Mouse (Mus musculus) midbrain, embryonic 15.5 days (tissue): ENCODE measurements around the gene Syvn1. TPM values are rescaled to one million over a fixed set of nuclear protein-coding genes. Genes with fewer than 3 reads are reported as not detected.

Source experiments
- ATAC-seq: fragments of 200-750 bp; cut with Nextera tagmentation; replicated peaks from 2 replicates; pipeline ENCODE4 v1.8.0; 2017; ENCODE audit warnings: moderate TSS enrichment
- H3K27ac ChIP-seq: fragments of 300-500 bp; sonication (generic); 2 replicates; pipeline ENCODE4 v1.5.1; 2015; ENCODE audit warnings: mild to moderate bottlenecking, inconsistent platforms
- H3K27me3 ChIP-seq: fragments of 300-500 bp; sonication (generic); replicated peaks from 2 replicates; pipeline ENCODE4 v1.6.1; 2015; ENCODE audit warnings: inconsistent platforms
- H3K36me3 ChIP-seq: fragments of 300-500 bp; sonication (generic); replicated peaks from 2 replicates; pipeline ENCODE4 v1.6.1; 2015; ENCODE audit warnings: inconsistent platforms
- H3K4me1 ChIP-seq: fragments of 300-500 bp; sonication (generic); 2 replicates; pipeline ENCODE4 v1.6.1; 2015; ENCODE audit warnings: inconsistent platforms
- H3K4me2 ChIP-seq: fragments of 300-500 bp; sonication (generic); 2 replicates; pipeline ENCODE4 v1.6.1; 2015; ENCODE audit warnings: inconsistent platforms, mild to moderate bottlenecking, moderate library complexity
- H3K4me3 ChIP-seq: fragments of 300-500 bp; sonication (generic); 2 replicates; pipeline ENCODE4 v1.5.1; 2015; ENCODE audit warnings: mild to moderate bottlenecking, inconsistent platforms
- H3K9ac ChIP-seq: fragments of 300-500 bp; sonication (generic); 2 replicates; pipeline ENCODE4 v1.6.1; 2015; ENCODE audit warnings: mild to moderate bottlenecking, inconsistent platforms
- H3K9me3 ChIP-seq: fragments of 300-500 bp; sonication (generic); 2 replicates; pipeline ENCODE4 v1.6.1; 2016; ENCODE audit warnings: inconsistent platforms
- WGBS: fragments of 180-500 bp; shearing (Covaris S2); methylation state at CpG from one replicate; pipeline ENCODE4 v1.1.7; 2015; ENCODE audit warnings: mixed read lengths; 5-methylcytosine and 5-hydroxymethylcytosine counted together
- polyA plus RNA-seq: library from polyadenylated mRNA; unstranded; fragments of >200 nt; fragmentation: Nextera tagmentation; extraction: Ambion mirVana; gene quantifications from 2 replicates; pipeline ENCODE4 v1.2.1, GENCODE M21; 2015

The Syvn1 gene
- polyA plus RNA-seq, 1 experiment from 2014 or later, result 39.3 TPM

DNA sequence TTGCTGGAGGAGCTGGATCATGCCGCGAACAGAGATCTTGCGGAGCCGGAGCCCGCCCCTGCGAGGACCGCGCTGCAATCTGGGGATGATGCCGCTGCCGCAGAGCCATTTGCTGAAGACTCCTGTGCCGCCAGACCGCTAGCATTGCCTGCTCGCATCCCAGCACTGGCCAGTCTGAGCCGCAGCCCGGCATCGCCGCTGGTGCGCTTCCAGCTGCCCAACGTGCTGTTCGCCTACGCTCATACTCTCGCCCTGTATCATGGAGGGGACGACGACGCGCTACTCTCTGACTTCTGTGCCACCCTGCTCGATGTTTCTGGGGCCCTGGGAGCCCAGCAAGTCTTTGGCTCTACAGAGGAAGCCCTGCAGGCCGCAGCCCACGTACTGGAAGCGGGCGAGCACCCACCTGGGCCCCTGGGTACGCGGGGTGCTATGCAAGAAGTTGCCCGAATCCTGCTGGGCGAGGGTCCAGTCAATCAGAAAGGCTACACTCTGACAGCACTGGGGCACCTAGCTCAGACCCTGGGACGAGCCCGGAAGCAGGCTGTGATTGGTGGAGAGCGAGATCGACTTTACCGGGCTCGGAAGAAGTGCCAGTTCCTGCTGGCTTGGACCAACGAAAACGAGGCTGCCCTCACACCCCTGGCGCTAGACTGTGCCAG is 15.4 kb downstream of the Syvn1 start:
- Histone ChIP-seq H3K9ac (peak overlapping the region; percentile 88), H3K4me1 (peaks cover 54% of the 10 kb centered on the region), H3K27me3 (no peaks in the 10 kb centered on the region), H3K36me3 (no peaks in the 10 kb centered on the region), H3K4me2 (peak overlapping the region; percentile 97), H3K4me3 (peak overlapping the region; percentile 70), H3K27ac (peak overlapping the region; percentile 88), H3K9me3 (no peaks in the 10 kb centered on the region)
- WGBS, result 2% methylated on average over 44 of the region's 44 CpGs
- no peak for ATAC-seq

DNA sequence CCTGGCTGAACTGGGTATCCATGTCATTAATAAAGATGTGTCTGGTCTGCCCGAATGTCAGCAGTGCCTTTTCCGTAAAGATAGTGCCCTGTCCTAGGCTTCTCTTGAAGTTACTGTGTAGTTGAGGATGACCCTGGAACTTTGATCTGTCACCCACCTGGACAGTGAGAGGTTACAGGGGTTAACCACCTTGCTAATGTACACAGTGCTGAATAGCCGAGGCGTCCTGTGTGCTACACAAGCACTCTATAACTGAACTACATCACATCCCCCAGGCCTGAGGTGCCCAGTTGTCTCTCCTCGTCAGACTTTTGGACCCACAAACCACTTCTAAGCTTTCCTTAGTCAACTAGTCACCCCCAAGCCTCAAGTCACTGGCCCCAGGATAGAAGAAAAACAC is 16.0 kb downstream of the Syvn1 start:
- 81% methylated on average over 5 of the region's 5 CpGs for WGBS
- H3K4me1 ChIP-seq, result peaks cover 54% of the 10 kb centered on the region
- H3K27ac ChIP-seq, result 0 out of 2 replicates have a peak overlapping the region, but pooled peaks have one; percentile 88
- H3K4me2 ChIP-seq, result peak overlapping the region; percentile 97
- ATAC-seq, result no peak
- H3K27me3 ChIP-seq, result no peaks in the 10 kb centered on the region
- H3K9me3 ChIP-seq, result no peaks in the 10 kb centered on the region
- peak overlapping the region; percentile 88 for H3K9ac ChIP-seq
- H3K4me3 ChIP-seq, result peak overlapping the region; percentile 70
- no peaks in the 10 kb centered on the region for H3K36me3 ChIP-seq

DNA sequence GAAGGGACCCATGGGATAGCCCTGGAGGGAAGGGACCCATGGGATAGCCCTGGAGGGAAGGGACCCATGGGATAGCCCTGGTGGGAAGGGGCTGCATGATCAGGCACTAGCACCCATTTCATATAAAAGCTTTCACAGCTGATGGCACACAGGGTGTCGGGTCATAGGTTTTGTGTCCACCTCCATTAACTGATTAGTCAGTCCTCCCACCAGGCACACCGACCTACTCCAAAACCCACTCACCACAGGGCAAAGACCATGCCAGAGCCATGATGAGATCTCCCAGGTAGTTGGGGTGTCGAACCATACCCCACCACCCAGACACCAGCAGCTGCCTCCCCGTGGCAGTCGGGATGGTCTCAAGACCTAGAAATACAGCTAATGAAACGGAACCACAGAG is 16.7 kb downstream of the Syvn1 start:
- 91% methylated on average over 6 of the region's 6 CpGs for WGBS
- H3K27ac ChIP-seq, result no peak overlapping the region
- no peak overlapping the region for H3K4me2 ChIP-seq
- H3K9me3 ChIP-seq, result no peaks in the 10 kb centered on the region
- H3K36me3 ChIP-seq, result no peaks in the 10 kb centered on the region
- H3K4me3 ChIP-seq, result no peak overlapping the region
- no peak overlapping the region for H3K9ac ChIP-seq
- H3K4me1 ChIP-seq, result peaks cover 58% of the 10 kb centered on the region
- no peak for ATAC-seq
- H3K27me3 ChIP-seq, result no peaks in the 10 kb centered on the region

DNA sequence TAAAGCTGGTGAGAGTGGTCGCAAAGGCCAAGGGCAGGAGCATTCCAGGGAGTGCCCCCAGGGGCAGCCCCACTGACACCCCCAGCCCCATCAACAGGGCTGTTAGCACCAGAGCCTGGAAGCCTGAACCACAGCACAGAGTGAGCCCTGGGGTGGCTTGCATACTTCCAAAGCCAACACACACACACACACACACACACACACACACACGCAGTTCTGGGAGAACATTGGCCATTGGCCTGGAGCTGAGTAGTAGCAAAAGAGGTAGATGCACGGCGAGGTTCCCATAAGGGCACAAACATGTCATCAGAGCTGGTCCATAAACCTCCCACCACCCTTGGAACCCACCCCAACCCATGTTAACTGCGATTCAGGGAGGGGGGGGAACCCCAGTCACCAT is 20.2 kb downstream of the Syvn1 start:
- H3K4me1 ChIP-seq, result peaks cover 46% of the 10 kb centered on the region
- H3K4me2 ChIP-seq, result peak overlapping the region; percentile 95
- peak overlapping the region; percentile 87 for H3K9ac ChIP-seq
- H3K27ac ChIP-seq, result peak overlapping the region; percentile 93
- peaks cover 18% of the 10 kb centered on the region for H3K36me3 ChIP-seq
- WGBS, result 42% methylated on average over 5 of the region's 5 CpGs
- H3K27me3 ChIP-seq, result no peaks in the 10 kb centered on the region
- peak; percentile 16 for ATAC-seq
- no peaks in the 10 kb centered on the region for H3K9me3 ChIP-seq
- peak overlapping the region; percentile 66 for H3K4me3 ChIP-seq

DNA sequence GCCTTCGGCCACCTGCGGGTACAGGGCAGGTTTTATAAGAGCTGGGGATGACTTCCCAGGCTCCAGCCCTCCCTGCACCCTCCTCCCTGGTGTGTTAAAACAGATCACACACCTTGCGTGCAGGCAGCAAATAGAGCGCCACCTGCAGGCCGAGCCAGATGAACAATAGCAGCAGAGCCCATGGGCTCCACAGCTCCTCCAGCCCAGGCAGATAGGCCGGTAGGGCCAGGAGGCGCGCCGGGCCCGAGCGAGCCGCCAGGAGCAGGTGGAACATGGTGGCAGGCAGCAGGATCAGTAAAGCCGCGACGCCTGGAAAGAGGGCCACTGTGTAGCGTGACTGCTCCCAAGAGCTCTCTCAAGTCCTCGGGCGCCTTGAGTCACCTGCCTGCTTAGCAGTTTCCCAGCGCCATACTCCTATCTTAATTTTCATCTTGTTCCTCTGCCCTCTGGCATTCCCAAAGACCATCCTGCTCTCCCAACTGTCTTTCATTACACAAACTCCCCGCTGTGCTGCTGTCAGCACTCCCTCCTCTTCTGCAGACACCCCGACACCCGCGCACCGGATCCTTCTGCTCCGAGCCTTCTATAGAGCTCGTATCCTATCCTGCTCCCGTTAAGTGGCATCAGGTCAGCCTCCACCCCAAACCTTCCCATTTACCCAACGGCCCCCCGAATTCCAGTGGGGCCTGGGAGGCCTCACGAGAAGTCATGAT is 20.8 kb downstream of the Syvn1 start:
- Histone ChIP-seq H3K27me3 (no peaks in the 10 kb centered on the region), H3K4me2 (peak overlapping the region; percentile 95), H3K4me1 (peaks cover 40% of the 10 kb centered on the region), H3K27ac (peak overlapping the region; percentile 93), H3K9me3 (no peaks in the 10 kb centered on the region), H3K9ac (peak overlapping the region; percentile 87), H3K36me3 (peaks cover 19% of the 10 kb centered on the region), H3K4me3 (peak overlapping the region; percentile 66)
- 2% methylated on average over 30 of the region's 30 CpGs for WGBS
- peak; percentile 79 for ATAC-seq

DNA sequence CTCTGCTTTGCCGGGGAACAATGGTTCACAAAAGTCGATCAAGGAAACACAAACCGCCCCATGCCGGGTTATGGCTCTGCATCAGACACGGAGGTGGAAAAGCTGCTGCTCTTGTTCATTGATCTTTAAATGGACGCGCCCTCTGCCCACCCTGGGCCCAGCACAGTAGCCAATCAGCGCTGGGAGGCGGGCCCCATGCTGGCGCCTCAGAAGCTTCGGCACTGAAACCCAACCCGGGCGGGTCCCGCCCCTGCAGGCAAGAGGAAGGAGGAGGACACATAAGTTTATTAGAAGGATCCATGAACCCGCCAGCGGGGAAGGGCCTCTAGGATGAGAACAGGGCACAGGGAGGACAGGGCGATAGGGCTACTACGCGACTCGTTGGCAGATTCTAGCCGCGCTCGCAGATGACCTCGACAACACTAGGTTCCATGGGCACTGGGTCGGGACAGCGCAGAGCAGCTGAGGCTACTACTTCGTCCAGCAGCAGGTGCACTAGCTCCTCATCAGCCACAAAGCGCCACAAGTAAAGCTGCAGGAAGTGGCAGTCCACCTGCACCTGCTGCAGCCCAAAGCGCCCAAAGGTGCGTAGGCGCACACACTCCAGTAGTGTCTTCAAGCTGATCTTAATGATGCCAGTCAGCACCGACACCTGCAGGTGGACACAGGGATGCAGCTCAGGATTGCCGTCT is 21.5 kb downstream of the Syvn1 start, which contains the start of gene Tm7sf2:
Tm7sf2 (minus strand) TSS at position 650 of the 692 bp plus-strand sequence.
- WGBS, result 9% methylated on average over 33 of the region's 33 CpGs
- peak within 1 kb of the TSS; percentile 87 for H3K9ac ChIP-seq
- H3K9me3 ChIP-seq, result no peaks in the 10 kb centered on the region
- peaks cover 19% of the 10 kb centered on the region for H3K36me3 ChIP-seq
- peaks cover 33% of the 10 kb centered on the region for H3K4me1 ChIP-seq
- H3K27ac ChIP-seq, result peak within 1 kb of the TSS; percentile 93
- ATAC-seq, result peak; percentile 94
- H3K4me3 ChIP-seq, result peak within 1 kb of the TSS; percentile 66
- peak within 1 kb of the TSS; percentile 95 for H3K4me2 ChIP-seq
- no peaks in the 10 kb centered on the region for H3K27me3 ChIP-seq

DNA sequence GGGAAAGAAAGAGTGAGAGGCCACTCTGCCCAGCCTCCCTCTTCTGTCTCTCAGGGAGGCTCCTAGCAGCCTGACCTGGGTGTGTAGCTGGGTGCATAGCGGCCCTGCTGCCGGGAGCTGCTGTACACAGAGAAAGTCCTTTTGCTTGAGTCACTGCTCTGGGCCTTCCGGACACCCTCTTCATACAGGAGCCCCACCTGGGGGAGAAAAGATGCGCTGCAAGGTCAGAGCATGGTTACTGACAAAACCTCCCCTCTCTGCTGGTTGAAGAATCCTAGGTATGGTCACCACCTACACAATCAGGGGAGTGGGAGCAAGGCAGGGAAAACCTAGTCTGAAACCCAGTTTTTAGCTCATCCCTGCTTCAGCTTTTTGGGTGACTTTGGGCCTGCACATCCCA is 22.6 kb downstream of the Syvn1 start:
- no peak overlapping the region for H3K27ac ChIP-seq
- no peak overlapping the region for H3K9ac ChIP-seq
- no peak overlapping the region for H3K4me2 ChIP-seq
- 81% methylated on average over 4 of the region's 4 CpGs for WGBS
- no peaks in the 10 kb centered on the region for H3K27me3 ChIP-seq
- no peak overlapping the region for H3K4me3 ChIP-seq
- H3K36me3 ChIP-seq, result peaks cover 23% of the 10 kb centered on the region
- no peaks in the 10 kb centered on the region for H3K9me3 ChIP-seq
- peaks cover 24% of the 10 kb centered on the region for H3K4me1 ChIP-seq
- ATAC-seq, result no peak

DNA sequence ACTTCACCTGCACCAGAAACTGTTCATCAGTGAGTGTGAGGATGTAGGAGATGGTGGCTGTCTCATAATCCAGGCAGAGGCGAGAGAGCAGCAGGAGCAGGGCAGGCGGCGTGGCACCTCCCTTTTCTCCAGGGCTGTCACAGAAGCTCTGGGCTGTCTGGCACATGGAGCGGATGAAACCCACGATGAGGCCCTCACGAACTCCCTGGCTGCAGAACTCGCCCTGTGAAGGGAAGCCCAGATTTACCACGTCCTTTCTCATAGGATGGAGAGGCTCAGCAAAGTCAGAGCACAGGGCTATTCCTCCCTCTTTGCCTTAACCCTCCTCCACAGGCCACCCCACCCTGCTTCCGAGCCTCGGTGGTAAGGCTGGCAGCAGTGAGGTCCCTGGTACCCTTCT is 23.5 kb downstream of the Syvn1 start:
- Histone ChIP-seq H3K4me2 (no peak overlapping the region), H3K27ac (no peak overlapping the region), H3K9me3 (no peaks in the 10 kb centered on the region), H3K27me3 (no peaks in the 10 kb centered on the region), H3K4me3 (no peak overlapping the region), H3K36me3 (peaks cover 23% of the 10 kb centered on the region), H3K4me1 (peaks cover 24% of the 10 kb centered on the region), H3K9ac (no peak overlapping the region)
- ATAC-seq, result no peak
- WGBS, result 94% methylated on average over 10 of the region's 10 CpGs

DNA sequence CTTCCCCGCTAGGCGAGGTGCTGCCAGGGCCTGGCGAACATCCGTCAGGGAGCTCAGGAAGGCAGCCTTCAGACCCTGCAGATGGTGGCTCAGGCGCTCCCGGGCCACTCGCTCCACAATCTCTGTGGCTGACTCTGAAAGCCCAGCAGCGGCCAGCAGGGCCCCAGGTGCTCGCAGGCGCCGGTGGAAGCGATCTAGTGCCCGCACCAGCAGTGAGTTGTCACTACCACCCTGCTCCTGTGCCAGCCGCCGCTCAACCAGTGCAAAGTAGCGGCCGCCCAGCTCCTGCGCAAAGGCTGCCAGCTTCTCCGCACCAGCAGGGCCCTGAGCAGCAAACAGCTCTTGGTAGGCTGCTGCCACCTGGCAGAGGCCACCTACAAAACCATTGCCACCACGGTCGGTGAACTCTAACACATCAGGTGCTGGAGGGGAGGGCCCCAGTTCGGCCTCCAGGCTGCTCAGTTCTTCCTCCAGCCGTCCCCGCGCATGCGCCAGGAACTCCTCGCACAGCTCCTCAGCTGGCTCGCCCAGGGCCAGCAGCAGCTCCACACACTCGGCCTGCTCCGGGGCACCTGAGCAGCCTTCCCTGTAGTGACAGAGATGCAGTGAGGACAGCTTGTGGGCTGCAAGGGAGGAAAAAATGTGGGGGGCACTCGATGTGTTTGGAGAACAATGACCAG is 24.3 kb downstream of the Syvn1 start:
- Histone ChIP-seq H3K9me3 (no peaks in the 10 kb centered on the region), H3K27ac (no peak overlapping the region), H3K27me3 (no peaks in the 10 kb centered on the region), H3K36me3 (peaks cover 23% of the 10 kb centered on the region), H3K9ac (no peak overlapping the region), H3K4me1 (peaks cover 28% of the 10 kb centered on the region), H3K4me2 (no peak overlapping the region), H3K4me3 (no peak overlapping the region)
- no peak for ATAC-seq
- 92% methylated on average over 31 of the region's 31 CpGs for WGBS

DNA sequence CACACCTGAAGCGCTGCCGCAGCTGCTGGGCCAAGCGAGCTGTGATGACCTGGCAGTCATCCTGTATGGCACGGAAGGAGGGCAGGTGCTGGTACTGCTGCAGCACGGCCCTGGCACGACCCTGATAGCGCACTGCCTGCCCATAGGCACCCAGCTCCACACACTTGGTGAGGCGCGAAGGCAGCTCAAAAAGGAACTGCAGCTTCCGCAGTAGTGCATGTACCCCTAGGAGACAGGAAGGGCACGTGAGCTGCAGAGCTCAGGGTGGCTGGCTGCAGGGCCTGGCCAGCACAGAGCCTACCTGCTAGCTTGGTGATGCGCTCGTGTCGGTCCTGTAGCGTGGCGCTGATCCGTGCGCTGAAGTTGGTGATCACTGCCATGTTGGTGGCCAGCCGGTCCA is 24.9 kb downstream of the Syvn1 start:
- peaks cover 23% of the 10 kb centered on the region for H3K36me3 ChIP-seq
- no peaks in the 10 kb centered on the region for H3K9me3 ChIP-seq
- no peaks in the 10 kb centered on the region for H3K27me3 ChIP-seq
- ATAC-seq, result no peak
- peaks cover 28% of the 10 kb centered on the region for H3K4me1 ChIP-seq
- no peak overlapping the region for H3K27ac ChIP-seq
- 98% methylated on average over 19 of the region's 19 CpGs for WGBS
- H3K4me2 ChIP-seq, result no peak overlapping the region
- no peak overlapping the region for H3K9ac ChIP-seq
- no peak overlapping the region for H3K4me3 ChIP-seq

DNA sequence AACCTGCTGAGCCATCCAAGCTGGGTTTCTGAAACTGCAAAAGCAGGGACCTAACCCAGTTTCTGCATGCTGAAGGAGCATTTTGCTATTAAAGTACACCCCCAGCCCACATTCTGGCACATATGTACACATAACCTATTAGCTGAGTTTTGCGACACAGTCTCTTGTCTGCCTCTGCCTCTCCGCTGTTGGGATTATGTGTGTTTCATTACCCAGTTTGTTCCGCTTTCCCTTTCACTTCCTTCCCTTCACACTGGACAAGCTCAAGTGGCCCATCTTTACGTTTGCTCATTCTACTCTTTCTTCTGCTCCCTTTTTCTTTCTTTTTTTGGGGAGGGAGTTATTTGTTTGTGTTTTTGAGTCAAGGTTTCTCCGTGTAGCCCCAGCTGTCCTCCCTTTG is 27.5 kb downstream of the Syvn1 start:
- Histone ChIP-seq H3K36me3 (peaks cover 23% of the 10 kb centered on the region), H3K4me2 (no peak overlapping the region), H3K9ac (no peak overlapping the region), H3K4me1 (peaks cover 20% of the 10 kb centered on the region), H3K4me3 (no peak overlapping the region), H3K27me3 (no peaks in the 10 kb centered on the region), H3K9me3 (no peaks in the 10 kb centered on the region), H3K27ac (no peak overlapping the region)
- ATAC-seq, result no peak
- 89% methylated on average over 5 of the region's 5 CpGs for WGBS
